Comparison of ENCODE assay signal across 9 mouse cellular contexts in the genomic region with DNA sequence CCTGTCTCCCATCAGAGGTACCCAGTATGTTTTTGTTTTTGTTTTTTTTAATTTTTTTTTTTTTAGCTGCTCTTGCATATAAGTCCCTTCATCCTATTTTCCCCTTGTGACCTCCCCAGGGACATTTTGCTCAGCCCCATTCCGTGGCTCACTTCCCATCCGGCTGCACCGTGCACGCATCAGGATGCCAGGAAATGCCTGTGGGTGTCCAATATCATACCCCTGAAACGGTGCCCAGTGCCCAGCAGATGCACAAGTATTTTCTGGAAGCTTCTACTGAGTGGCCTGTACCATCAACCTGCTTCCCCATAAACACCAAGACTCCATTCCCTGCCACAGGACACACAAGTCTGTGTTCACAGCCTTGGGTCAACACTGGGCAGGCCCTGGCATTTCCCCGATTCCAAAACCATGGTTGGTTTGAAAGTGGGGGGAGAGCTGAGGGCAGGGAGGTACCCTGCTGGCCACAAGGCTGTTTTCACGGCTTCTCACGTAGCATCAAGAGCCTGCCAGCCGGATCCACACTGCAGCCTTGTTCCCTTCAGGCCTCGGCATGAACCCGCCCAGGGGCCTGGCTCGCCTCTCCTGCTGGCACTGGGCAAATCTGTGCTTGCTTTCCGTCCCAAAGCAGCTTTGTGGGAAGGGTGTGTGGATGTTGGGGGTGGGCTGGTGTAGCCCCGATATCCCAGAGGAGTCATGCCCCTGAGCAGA. TPM values are rescaled to one million over a fixed set of nuclear protein-coding genes. Genes with fewer than 3 reads are reported as not detected.
DNase-seq lines count a peak whose midpoint lies in the region; ATAC-seq lines count a peak whose summit lies in the region.
"Had no signal": no experiment of that assay in that cellular context is flagged by ENCODE, and none has a peak within 500 bp of the region (broad histone marks: within the 10 kb centered on the region; RNA-seq: fewer than 3 reads in every experiment).

No protein-coding gene starts in this region.

- 85% methylated on average over 14 of the region's 14 CpGs for WGBS in midbrain, embryonic 12.5 days
- 81% methylated on average over 14 of the region's 14 CpGs for WGBS in midbrain, embryonic 13.5 days
- 39% methylated on average over 14 of the region's 14 CpGs for WGBS in limb, embryonic 15.5 days

- ATAC-seq in midbrain, embryonic 12.5 days (ENCODE audit: low FRiP score, low read depth), result no peak
- no peak for ATAC-seq in midbrain, embryonic 13.5 days
- ATAC-seq in limb, embryonic 15.5 days (ENCODE audit: insufficient number of reproducible peaks, low FRiP score, low TSS enrichment, low read depth), result peak; percentile 70

- H3K4me3 ChIP-seq in midbrain, embryonic 12.5 days, result no peak overlapping the region
- no peak overlapping the region for H3K4me3 ChIP-seq in midbrain, embryonic 13.5 days (replicated peaks)
- no peak overlapping the region for H3K4me3 ChIP-seq in limb, embryonic 15.5 days
- H3K4me3 ChIP-seq: megakaryocyte, embryonic 14.5 days had no signal

- H3K4me2 ChIP-seq in midbrain, embryonic 12.5 days (replicated peaks), result no peak overlapping the region
- no peak overlapping the region for H3K4me2 ChIP-seq in midbrain, embryonic 13.5 days (replicated peaks)
- H3K4me2 ChIP-seq in limb, embryonic 15.5 days, result no peak overlapping the region

- H3K9me3 ChIP-seq in midbrain, embryonic 12.5 days, result no peaks in the 10 kb centered on the region; the same call in 1 of the 2 replicates
- no peaks in the 10 kb centered on the region for H3K9me3 ChIP-seq in midbrain, embryonic 13.5 days
- H3K9me3 ChIP-seq in limb, embryonic 15.5 days, result no peaks in the 10 kb centered on the region

- peak; percentile 66 for DNase-seq in cerebellum, adult 9-11 months
- DNase-seq in fibroblast of lung, adult 2 months (ENCODE audit: low read depth), result peak; percentile 96
- no peak for DNase-seq in c-Kit-positive CD71-positive TER-119-positive erythroid progenitor cells, embryonic 14.5 days (ENCODE audit: low spot score)
- no peak for DNase-seq in left cerebral cortex, adult 11 months (ENCODE audit: low spot score)
- DNase-seq: right cerebral cortex, postnatal 25 days had no signal

- H3K9ac ChIP-seq in midbrain, embryonic 12.5 days (replicated peaks), result no peak overlapping the region
- H3K9ac ChIP-seq in midbrain, embryonic 13.5 days (replicated peaks), result no peak overlapping the region
- H3K9ac ChIP-seq in limb, embryonic 15.5 days, result no peak overlapping the region

- H3K27ac ChIP-seq in midbrain, embryonic 12.5 days (replicated peaks), result 0 out of 2 replicates have a peak overlapping the region, but pooled peaks have one; percentile 12
- no peak overlapping the region for H3K27ac ChIP-seq in midbrain, embryonic 13.5 days
- H3K27ac ChIP-seq in limb, embryonic 15.5 days, result peak overlapping the region; percentile 81

- H3K27me3 ChIP-seq in midbrain, embryonic 12.5 days, result no peaks in the 10 kb centered on the region
- H3K27me3 ChIP-seq in midbrain, embryonic 13.5 days, result no peaks in the 10 kb centered on the region
- no peaks in the 10 kb centered on the region for H3K27me3 ChIP-seq in limb, embryonic 15.5 days

- H3K36me3 ChIP-seq in midbrain, embryonic 12.5 days, result no peaks in the 10 kb centered on the region
- no peaks in the 10 kb centered on the region for H3K36me3 ChIP-seq in midbrain, embryonic 13.5 days
- no peaks in the 10 kb centered on the region for H3K36me3 ChIP-seq in limb, embryonic 15.5 days

- peaks cover 7% of the 10 kb centered on the region; the same call in 1 of the 2 replicates for H3K4me1 ChIP-seq in midbrain, embryonic 12.5 days
- peaks cover 14% of the 10 kb centered on the region for H3K4me1 ChIP-seq in midbrain, embryonic 13.5 days (replicated peaks)
- H3K4me1 ChIP-seq in limb, embryonic 15.5 days, result peaks cover 49% of the 10 kb centered on the region

RNA-seq across cellular contexts. Expression of gene Rflna, which starts 36.2 kb away (rescaled TPM):
- polyA plus RNA-seq in midbrain, embryonic 12.5 days (2016; fragmentation: Nextera tagmentation; extraction: Ambion mirVana), result 5.2 and 12.1 TPM in 2 replicates
- polyA plus RNA-seq in midbrain, embryonic 13.5 days (2015; fragmentation: Nextera tagmentation; extraction: Ambion mirVana), result 4.9 and 5.1 TPM in 2 replicates
- 36.9 and 40.7 TPM in 2 replicates for polyA plus RNA-seq in limb, embryonic 15.5 days (2015; fragmentation: Nextera tagmentation; extraction: Ambion mirVana)

Comparison
In these comparisons a context has a peak if more than half of its experiments do, and no peak if none do; other contexts are left out.
1. DNase-seq: peak in cerebellum, adult 9-11 months (single experiment) and fibroblast of lung, adult 2 months (single experiment); none in c-Kit-positive CD71-positive TER-119-positive erythroid progenitor cells, embryonic 14.5 days (single experiment) and left cerebral cortex, adult 11 months (single experiment).